Mouse (Mus musculus): ENCODE measurements around the gene Hcrtr1. TPM values are rescaled to one million over a fixed set of nuclear protein-coding genes. Genes with fewer than 3 reads are reported as not detected.

Gene Hcrtr1
- polyA plus RNA-seq, 1 experiment from 2014 or later, result 0.46 TPM

DNA sequence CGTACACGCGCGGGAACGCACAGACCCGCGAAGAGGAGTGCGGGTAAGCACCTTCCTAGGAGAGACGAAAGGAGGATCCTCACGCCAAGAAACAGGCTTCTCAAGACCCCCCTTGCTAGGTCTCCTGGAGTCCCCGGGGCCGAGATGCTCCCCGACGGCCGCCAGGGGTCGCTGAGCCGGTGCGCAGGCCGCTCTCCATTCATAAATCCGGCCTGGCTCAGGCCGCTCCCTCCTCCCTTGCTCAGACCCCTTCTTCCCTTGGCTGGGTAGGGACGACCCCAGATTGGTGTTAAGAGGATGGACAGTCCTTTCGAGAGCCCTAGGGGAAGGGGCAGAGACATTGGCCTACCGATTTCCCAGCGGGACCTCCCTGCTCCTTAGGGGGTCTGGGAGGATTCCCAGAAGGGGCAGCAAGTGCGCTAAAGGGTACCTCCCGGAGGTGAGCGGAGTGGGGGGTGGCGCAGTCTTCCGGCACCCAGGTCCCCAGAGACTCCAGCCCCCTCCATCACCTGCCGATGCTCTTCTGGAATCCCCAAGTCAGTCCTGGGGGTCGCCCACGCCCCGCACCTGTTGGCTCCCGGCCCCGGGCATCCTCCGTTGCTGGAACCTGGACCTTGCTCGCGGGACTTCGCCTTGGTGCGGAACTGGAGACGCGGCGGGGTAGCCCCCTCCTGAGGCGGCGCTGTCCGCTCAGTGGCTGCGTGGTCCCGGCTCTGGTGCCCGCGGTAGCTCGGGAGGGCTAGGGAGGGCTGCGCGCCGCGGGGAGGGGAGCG is 532 bp downstream of the Hcrtr1 start:
- ATAC-seq (ENCODE audit: low FRiP score) (peak; percentile 70), DNase-seq (ENCODE audit: low spot score) (peak; percentile 90)
- Histone ChIP-seq H3K9ac (ENCODE audit: low read depth, low read length) (peak overlapping the region; percentile 48; the same call in 1 of the 2 replicates), H3K36me3 (ENCODE audit: control insufficient read depth, insufficient read depth, low read length) (no peaks in the 10 kb centered on the region), H3K4me2 (replicated peaks; ENCODE audit: low read depth, low read length) (peak overlapping the region; percentile 84), H3K9me3 (ENCODE audit: control insufficient read depth, low read length) (no peaks in the 10 kb centered on the region), H3K4me3 (ENCODE audit: low read depth, low read length) (peak overlapping the region; percentile 41), H3K27ac (ENCODE audit: low read depth, low read length) (no peak overlapping the region), H3K27me3 (ENCODE audit: control insufficient read depth, insufficient read depth, low read length) (peaks cover 31% of the 10 kb centered on the region), H3K4me1 (replicated peaks; ENCODE audit: control insufficient read depth, insufficient read depth, low read length) (peaks cover 4% of the 10 kb centered on the region; the same call in 1 of the 2 replicates)
- WGBS, result under 1% methylated on average over 54 of the region's 57 CpGs

DNA sequence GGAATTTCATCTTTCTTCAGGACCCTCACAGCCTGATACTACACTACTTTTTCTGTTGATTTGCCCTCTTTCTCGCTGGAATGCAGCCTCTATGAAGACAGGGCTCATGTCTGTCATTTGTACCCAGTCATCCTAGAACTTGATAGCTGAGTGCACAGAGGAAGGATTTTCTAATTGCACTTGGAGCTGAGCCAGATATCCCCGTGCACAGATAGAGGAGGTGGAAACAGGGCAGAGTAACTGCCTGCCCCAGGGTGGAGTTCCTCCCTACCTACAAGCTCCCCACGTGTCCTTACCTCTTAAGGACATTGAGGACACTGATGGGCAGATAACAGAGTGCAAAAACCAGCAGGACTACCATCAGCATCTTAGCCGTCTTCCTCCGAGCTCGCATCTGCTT is 5.8 kb downstream of the Hcrtr1 start:
- ATAC-seq (ENCODE audit: low FRiP score), result no peak
- Histone ChIP-seq H3K9me3 (ENCODE audit: control insufficient read depth, low read length) (no peaks in the 10 kb centered on the region), H3K36me3 (ENCODE audit: control insufficient read depth, insufficient read depth, low read length) (no peaks in the 10 kb centered on the region), H3K4me3 (ENCODE audit: low read depth, low read length) (no peak overlapping the region), H3K9ac (ENCODE audit: low read depth, low read length) (no peak overlapping the region), H3K27me3 (ENCODE audit: control insufficient read depth, insufficient read depth, low read length) (peaks cover 6% of the 10 kb centered on the region), H3K4me1 (replicated peaks; ENCODE audit: control insufficient read depth, insufficient read depth, low read length) (no peaks in the 10 kb centered on the region), H3K27ac (ENCODE audit: low read depth, low read length) (no peak overlapping the region), H3K4me2 (replicated peaks; ENCODE audit: low read depth, low read length) (no peak overlapping the region)
- 76% methylated on average over 6 of the region's 6 CpGs for WGBS
- no peak for DNase-seq (ENCODE audit: low spot score)

DNA sequence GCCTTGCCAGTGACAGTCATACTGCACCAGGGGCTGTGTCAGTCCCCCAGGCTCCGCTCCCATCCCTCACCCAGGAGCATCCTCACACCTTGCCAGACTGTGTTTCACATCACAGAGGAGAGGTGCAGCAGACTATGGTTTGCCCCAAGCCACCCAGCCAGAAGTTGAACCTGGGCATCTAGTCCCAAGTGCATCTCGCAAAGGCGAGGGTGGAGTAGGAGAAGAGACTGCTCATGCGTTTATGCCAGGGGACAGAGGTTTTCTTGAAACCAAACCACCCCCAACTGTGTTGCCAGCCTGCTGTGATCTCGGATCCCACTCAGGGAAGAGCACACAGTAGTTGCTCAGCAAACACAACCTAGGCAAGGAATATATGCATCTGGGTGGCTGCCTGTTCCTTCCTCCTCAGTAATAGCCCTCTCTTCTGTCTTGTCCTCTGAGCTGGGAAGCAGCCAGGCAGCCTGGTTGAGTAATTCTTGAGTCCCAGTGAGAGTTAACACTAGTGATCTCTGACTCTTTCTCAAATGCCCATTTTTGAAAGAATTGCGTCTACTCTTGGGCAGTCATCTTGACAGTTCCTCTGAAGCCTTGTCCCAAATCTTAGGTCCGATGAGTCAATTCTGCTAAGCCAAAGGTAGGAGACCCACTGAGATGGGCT is 7.6 kb downstream of the Hcrtr1 start:
- no peaks in the 10 kb centered on the region for H3K9me3 ChIP-seq (ENCODE audit: control insufficient read depth, low read length)
- no peaks in the 10 kb centered on the region for H3K36me3 ChIP-seq (ENCODE audit: control insufficient read depth, insufficient read depth, low read length)
- H3K4me3 ChIP-seq (ENCODE audit: low read depth, low read length), result no peak overlapping the region
- WGBS, result 88% methylated on average over 7 of the region's 7 CpGs
- H3K4me2 ChIP-seq (replicated peaks; ENCODE audit: low read depth, low read length), result no peak overlapping the region
- ATAC-seq (ENCODE audit: low FRiP score) (no peak), DNase-seq (ENCODE audit: low spot score) (no peak)
- no peaks in the 10 kb centered on the region for H3K4me1 ChIP-seq (replicated peaks; ENCODE audit: control insufficient read depth, insufficient read depth, low read length)
- H3K27me3 ChIP-seq (ENCODE audit: control insufficient read depth, insufficient read depth, low read length), result no peaks in the 10 kb centered on the region
- no peak overlapping the region for H3K27ac ChIP-seq (ENCODE audit: low read depth, low read length)
- no peak overlapping the region for H3K9ac ChIP-seq (ENCODE audit: low read depth, low read length)

DNA sequence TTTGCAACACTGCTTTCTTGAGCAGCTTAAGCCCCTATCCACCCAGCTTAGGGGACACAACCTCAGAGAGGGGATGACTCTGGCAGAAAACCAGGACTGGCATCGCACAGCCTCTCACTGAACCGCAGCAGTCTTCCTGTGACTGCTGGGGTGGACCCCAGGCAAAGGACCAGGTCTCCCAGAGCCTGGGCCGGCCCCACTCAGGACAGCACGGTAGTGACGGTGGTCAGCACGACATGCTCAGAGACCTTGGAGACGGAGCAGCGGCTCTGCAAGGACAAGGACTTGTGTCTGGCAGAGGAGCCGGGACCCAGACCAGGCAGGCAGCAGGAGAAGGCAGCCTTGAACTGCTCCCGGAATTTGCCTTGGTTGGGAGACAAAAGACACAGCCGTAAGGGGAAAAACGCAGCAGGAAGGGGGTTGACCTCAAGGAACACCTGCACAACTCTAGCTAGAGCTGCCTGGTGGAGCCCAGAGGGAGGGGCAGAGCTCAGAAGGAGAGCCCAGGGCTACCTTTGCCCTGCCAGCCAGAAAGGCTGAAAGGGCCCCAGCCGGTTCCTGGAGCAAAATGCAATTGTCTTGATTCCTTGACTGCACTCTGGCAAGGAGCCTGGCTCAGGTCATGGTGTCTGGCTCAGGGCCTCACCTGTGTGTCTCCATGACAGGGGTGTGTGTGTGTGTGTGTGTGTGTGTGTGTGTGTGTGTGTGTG is 8.4 kb downstream of the Hcrtr1 start:
- H3K27me3 ChIP-seq (ENCODE audit: control insufficient read depth, insufficient read depth, low read length), result no peaks in the 10 kb centered on the region
- H3K36me3 ChIP-seq (ENCODE audit: control insufficient read depth, insufficient read depth, low read length), result no peaks in the 10 kb centered on the region
- no peak overlapping the region for H3K4me2 ChIP-seq (replicated peaks; ENCODE audit: low read depth, low read length)
- no peak for DNase-seq (ENCODE audit: low spot score)
- no peaks in the 10 kb centered on the region for H3K9me3 ChIP-seq (ENCODE audit: control insufficient read depth, low read length)
- WGBS, result 57% methylated on average over 13 of the region's 13 CpGs
- ATAC-seq (ENCODE audit: low FRiP score), result no peak
- no peaks in the 10 kb centered on the region for H3K4me1 ChIP-seq (replicated peaks; ENCODE audit: control insufficient read depth, insufficient read depth, low read length)
- no peak overlapping the region for H3K9ac ChIP-seq (ENCODE audit: low read depth, low read length)
- no peak overlapping the region for H3K27ac ChIP-seq (ENCODE audit: low read depth, low read length)
- no peak overlapping the region for H3K4me3 ChIP-seq (ENCODE audit: low read depth, low read length)

DNA sequence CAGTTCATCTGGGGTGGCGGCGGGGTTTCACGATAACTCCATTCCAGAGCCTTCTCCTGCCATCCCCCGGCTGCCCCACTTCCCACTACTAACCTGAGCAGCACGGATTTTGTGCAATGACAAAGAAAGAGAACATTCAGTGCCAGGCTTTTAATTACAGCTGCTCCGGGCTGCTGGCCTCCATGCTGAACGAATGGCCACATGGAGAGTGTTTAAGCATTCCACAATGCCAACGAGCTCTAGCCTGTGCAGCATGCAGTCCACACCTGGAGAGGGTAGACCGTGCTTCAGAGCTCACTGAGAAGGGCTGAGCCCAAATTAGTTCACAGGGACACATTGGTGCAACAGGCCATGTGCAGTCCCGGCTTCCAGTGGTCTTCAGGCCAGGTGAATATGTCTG is 9.1 kb downstream of the Hcrtr1 start:
- no peaks in the 10 kb centered on the region for H3K27me3 ChIP-seq (ENCODE audit: control insufficient read depth, insufficient read depth, low read length)
- ATAC-seq (ENCODE audit: low FRiP score), result no peak
- no peak overlapping the region for H3K4me2 ChIP-seq (replicated peaks; ENCODE audit: low read depth, low read length)
- H3K4me1 ChIP-seq (replicated peaks; ENCODE audit: control insufficient read depth, insufficient read depth, low read length), result no peaks in the 10 kb centered on the region
- DNase-seq (ENCODE audit: low spot score), result no peak
- no peak overlapping the region for H3K9ac ChIP-seq (ENCODE audit: low read depth, low read length)
- WGBS, result 82% methylated on average over 10 of the region's 10 CpGs
- no peak overlapping the region for H3K27ac ChIP-seq (ENCODE audit: low read depth, low read length)
- no peaks in the 10 kb centered on the region for H3K9me3 ChIP-seq (ENCODE audit: control insufficient read depth, low read length)
- H3K36me3 ChIP-seq (ENCODE audit: control insufficient read depth, insufficient read depth, low read length), result 0 out of 2 replicates have a peak, but pooled peaks cover 2% of the 10 kb centered on the region
- H3K4me3 ChIP-seq (ENCODE audit: low read depth, low read length), result no peak overlapping the region

DNA sequence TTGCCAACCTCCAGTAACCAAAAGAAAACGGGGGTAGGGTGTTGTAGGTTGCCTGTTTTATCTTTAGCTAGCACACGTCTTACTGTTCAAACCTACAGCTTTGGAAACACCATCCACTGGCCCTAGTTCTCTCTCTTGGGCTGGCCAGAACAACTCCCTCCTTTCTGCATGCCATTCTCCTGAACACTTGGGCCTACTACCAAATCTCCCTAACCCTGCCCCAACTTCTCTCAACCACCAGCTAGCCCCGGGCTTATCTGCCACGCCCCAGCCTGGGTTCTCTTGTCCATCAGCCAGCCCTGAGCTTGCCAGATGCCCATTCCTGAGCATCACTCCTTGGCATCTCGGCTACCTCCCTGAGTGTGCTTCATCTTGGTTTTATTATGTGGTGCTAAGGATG is 10.3 kb downstream of the Hcrtr1 start:
- DNase-seq (ENCODE audit: low spot score) (no peak), ATAC-seq (ENCODE audit: low FRiP score) (no peak)
- no peaks in the 10 kb centered on the region for H3K9me3 ChIP-seq (ENCODE audit: control insufficient read depth, low read length)
- H3K9ac ChIP-seq (ENCODE audit: low read depth, low read length), result no peak overlapping the region
- H3K4me2 ChIP-seq (replicated peaks; ENCODE audit: low read depth, low read length), result no peak overlapping the region
- H3K36me3 ChIP-seq (ENCODE audit: control insufficient read depth, insufficient read depth, low read length), result peaks cover 4% of the 10 kb centered on the region; the same call in 1 of the 2 replicates
- H3K4me3 ChIP-seq (ENCODE audit: low read depth, low read length), result no peak overlapping the region
- no peak overlapping the region for H3K27ac ChIP-seq (ENCODE audit: low read depth, low read length)
- H3K4me1 ChIP-seq (replicated peaks; ENCODE audit: control insufficient read depth, insufficient read depth, low read length), result no peaks in the 10 kb centered on the region
- WGBS, result 89% methylated on average over 5 of the region's 5 CpGs
- H3K27me3 ChIP-seq (ENCODE audit: control insufficient read depth, insufficient read depth, low read length), result no peaks in the 10 kb centered on the region

DNA sequence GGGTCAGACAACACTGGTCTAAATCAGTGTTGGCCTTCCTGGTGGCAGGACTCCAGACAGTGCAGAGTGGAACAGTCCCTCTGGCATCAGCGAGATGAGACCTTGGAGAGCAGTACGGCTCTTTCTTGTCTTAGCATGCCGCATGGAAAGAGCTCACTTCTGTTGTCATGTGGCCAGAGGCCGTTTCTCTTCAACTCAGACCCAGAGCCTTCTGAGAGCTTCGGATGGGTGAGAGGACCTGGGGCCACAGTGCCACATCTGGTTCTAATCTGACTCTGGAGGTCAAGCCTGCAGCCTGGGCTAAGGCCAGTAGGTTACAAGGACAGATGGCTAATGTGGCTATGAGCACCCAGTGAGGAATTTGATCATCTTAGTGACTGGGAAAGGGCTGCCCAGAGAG is 13.2 kb downstream of the Hcrtr1 start:
- WGBS, result 65% methylated on average over 5 of the region's 5 CpGs
- Histone ChIP-seq H3K4me2 (replicated peaks; ENCODE audit: low read depth, low read length) (no peak overlapping the region), H3K4me1 (replicated peaks; ENCODE audit: control insufficient read depth, insufficient read depth, low read length) (no peaks in the 10 kb centered on the region), H3K36me3 (ENCODE audit: control insufficient read depth, insufficient read depth, low read length) (peaks cover 9% of the 10 kb centered on the region; the same call in 1 of the 2 replicates), H3K9me3 (ENCODE audit: control insufficient read depth, low read length) (no peaks in the 10 kb centered on the region), H3K4me3 (ENCODE audit: low read depth, low read length) (no peak overlapping the region), H3K27me3 (ENCODE audit: control insufficient read depth, insufficient read depth, low read length) (no peaks in the 10 kb centered on the region), H3K9ac (ENCODE audit: low read depth, low read length) (no peak overlapping the region), H3K27ac (ENCODE audit: low read depth, low read length) (no peak overlapping the region)
- DNase-seq (ENCODE audit: low spot score) (no peak), ATAC-seq (ENCODE audit: low FRiP score) (no peak)

DNA sequence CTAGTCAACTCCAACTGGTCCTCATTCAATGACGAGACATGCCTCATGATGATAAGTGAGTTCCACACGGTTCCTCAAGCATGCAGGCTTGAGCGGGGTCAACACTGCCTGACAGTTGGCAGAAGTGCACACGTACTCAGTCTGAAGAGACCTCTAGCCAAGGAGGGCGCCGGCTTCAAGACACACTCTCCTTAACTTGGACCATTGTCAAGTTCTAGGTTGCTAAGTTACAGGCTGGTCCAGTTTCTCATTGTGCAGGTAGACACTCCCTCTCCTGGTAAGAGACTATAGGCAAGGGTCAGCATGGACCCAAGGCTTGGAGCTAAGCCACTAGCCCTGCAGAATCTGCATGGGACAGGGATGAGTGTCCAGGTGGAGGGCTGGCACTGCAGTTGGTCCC is 14.0 kb downstream of the Hcrtr1 start:
- WGBS, result 95% methylated on average over 6 of the region's 6 CpGs
- peaks cover 9% of the 10 kb centered on the region; the same call in 1 of the 2 replicates for H3K36me3 ChIP-seq (ENCODE audit: control insufficient read depth, insufficient read depth, low read length)
- no peak for ATAC-seq (ENCODE audit: low FRiP score)

More for the DNA sequence above, 14.0 kb downstream of the Hcrtr1 start:
- H3K4me2 ChIP-seq (replicated peaks; ENCODE audit: low read depth, low read length), result no peak overlapping the region
- no peaks in the 10 kb centered on the region for H3K27me3 ChIP-seq (ENCODE audit: control insufficient read depth, insufficient read depth, low read length)
- H3K27ac ChIP-seq (ENCODE audit: low read depth, low read length), result no peak overlapping the region
- no peaks in the 10 kb centered on the region for H3K9me3 ChIP-seq (ENCODE audit: control insufficient read depth, low read length)
- H3K4me3 ChIP-seq (ENCODE audit: low read depth, low read length), result no peak overlapping the region
- no peaks in the 10 kb centered on the region for H3K4me1 ChIP-seq (replicated peaks; ENCODE audit: control insufficient read depth, insufficient read depth, low read length)
- H3K9ac ChIP-seq (ENCODE audit: low read depth, low read length), result no peak overlapping the region
- DNase-seq (ENCODE audit: low spot score), result no peak
